Mouse (Mus musculus) brain, adult 2 months (tissue): Measurements from ENCODE around the gene Gm11042.

Experiments used
- DNase-seq: peaks from one replicate; pipeline ENCODE4 v3.0.0; 2011; ENCODE audit warnings: low read depth, low spot score

The Gm11042 gene

GRCm38 (mm10) chr12:74284685-74285054 lies 31.5 kb downstream of the Gm11042 start:
- DNase-seq = peak; percentile 89

- DNase-seq = peak; percentile 95
Measured at GRCm38 (mm10) chr12:74284020-74284684, 32.0 kb downstream of the Gm11042 start.

- no peak for DNase-seq
Measured at GRCm38 (mm10) chr12:74282846-74283245, 33.3 kb downstream of the Gm11042 start.

- no peak for DNase-seq
Measured at GRCm38 (mm10) chr12:74281403-74281802, 34.8 kb downstream of the Gm11042 start.

- DNase-seq = peak; percentile 61
Measured at GRCm38 (mm10) chr12:74277265-74277664, 38.9 kb downstream of the Gm11042 start.

- DNase-seq = no peak
Measured at GRCm38 (mm10) chr12:74272545-74272944, 43.6 kb downstream of the Gm11042 start.

- DNase-seq = peak; percentile 40
Measured at GRCm38 (mm10) chr12:74268644-74269285, 47.4 kb downstream of the Gm11042 start.

- DNase-seq = peak; percentile 63
Measured at GRCm38 (mm10) chr12:74267049-74267448, 49.1 kb downstream of the Gm11042 start.
